Mouse (Mus musculus): ENCODE measurements at regions not wholly inside any gene's neighbourhood (a gene's known extent, or its start where the extent isn't known, plus 50 kb on each side); places are given as distances from the start of the nearest gene placed in this dataset.
A peak's percentile ranks its signal among the peaks of the same experiment; 100 is the strongest.

DNA sequence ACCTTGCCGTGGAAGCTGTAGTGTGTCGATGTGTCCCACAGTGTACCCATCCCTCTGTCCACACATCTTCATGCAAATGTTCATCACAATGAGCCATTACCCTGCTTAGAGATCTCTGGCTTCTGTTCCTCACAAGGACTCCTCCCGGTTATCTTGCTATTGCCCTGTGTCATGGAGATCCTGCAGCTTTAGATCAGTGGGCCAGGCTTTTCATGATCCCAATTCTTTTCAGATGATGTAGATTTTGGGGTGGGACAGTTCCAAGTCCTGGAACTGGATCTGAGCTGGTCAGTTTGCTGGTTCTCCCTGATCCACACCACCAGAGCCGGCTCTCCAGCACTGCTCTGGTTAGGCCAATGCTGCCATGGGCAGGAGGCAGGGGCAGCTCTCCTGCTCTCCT is 161.2 kb downstream of the Tfap2c start:
- Histone ChIP-seq H3K4me3 (no peak overlapping the region), H3K27me3 (0 out of 2 replicates have a peak, but pooled peaks cover 3% of the 10 kb centered on the region), H3K4me2 (no peak overlapping the region), H3K9me3 (no peaks in the 10 kb centered on the region), H3K27ac (replicated peaks) (no peak overlapping the region), H3K36me3 (no peaks in the 10 kb centered on the region), H3K9ac (no peak overlapping the region), H3K4me1 (replicated peaks) (no peaks in the 10 kb centered on the region)
- ATAC-seq (ENCODE audit: low FRiP score, low read depth) = no peak
- WGBS = 72% methylated on average over 4 of the region's 4 CpGs

DNA sequence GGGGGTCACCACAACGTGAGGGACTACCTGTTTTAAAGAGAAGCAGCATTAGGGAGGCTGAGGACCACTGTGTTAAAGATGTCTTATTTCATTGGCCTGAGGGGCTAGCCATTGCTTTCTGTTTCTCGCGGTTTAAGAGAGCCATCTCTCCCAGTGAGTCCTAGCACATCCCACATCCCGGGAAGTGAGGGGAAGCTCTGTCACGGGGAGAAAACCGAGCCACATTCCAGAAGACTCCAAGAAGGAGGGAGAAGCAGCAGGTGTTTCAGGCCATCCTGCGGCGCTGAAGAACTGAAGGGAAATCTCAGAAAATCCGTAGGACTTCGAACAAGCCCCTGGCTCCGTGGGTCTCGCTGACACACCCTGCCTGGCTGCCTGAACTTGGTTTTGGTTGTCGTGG is 177.3 kb downstream of the Tfap2c start:
- Histone ChIP-seq H3K36me3 (no peaks in the 10 kb centered on the region), H3K9ac (no peak overlapping the region), H3K27me3 (peaks cover 76% of the 10 kb centered on the region), H3K4me3 (no peak overlapping the region), H3K9me3 (no peaks in the 10 kb centered on the region), H3K4me2 (no peak overlapping the region), H3K27ac (replicated peaks) (no peak overlapping the region), H3K4me1 (replicated peaks) (peaks cover 14% of the 10 kb centered on the region)
- ATAC-seq (ENCODE audit: low FRiP score, low read depth) = no peak
- WGBS = 3% methylated on average over 13 of the region's 13 CpGs

DNA sequence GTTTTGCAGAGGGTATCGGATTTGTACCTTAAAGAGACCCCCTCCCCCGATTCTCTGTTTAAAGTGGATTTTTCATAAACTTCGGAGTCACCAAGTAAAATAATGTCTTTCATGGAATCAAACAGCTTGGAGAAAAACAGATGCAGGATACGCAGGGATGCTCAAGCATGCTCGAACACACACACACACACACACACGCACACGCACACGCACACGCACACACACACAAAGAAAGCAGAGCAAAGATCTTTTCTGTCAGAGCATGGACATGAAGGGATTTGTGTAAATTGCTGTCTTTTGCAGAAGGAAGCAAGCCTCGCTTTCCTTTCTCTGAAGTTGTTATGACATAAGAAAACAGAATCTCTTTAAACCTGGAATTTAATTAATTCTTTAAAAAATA is 178.2 kb downstream of the Tfap2c start:
- Histone ChIP-seq H3K4me3 (no peak overlapping the region), H3K36me3 (no peaks in the 10 kb centered on the region), H3K27me3 (peaks cover 79% of the 10 kb centered on the region), H3K9ac (no peak overlapping the region), H3K27ac (replicated peaks) (no peak overlapping the region), H3K4me2 (peak overlapping the region; percentile 64), H3K4me1 (replicated peaks) (peaks cover 14% of the 10 kb centered on the region), H3K9me3 (no peaks in the 10 kb centered on the region)
- ATAC-seq (ENCODE audit: low FRiP score, low read depth) = no peak
- 14% methylated on average over 10 of the region's 10 CpGs for WGBS

DNA sequence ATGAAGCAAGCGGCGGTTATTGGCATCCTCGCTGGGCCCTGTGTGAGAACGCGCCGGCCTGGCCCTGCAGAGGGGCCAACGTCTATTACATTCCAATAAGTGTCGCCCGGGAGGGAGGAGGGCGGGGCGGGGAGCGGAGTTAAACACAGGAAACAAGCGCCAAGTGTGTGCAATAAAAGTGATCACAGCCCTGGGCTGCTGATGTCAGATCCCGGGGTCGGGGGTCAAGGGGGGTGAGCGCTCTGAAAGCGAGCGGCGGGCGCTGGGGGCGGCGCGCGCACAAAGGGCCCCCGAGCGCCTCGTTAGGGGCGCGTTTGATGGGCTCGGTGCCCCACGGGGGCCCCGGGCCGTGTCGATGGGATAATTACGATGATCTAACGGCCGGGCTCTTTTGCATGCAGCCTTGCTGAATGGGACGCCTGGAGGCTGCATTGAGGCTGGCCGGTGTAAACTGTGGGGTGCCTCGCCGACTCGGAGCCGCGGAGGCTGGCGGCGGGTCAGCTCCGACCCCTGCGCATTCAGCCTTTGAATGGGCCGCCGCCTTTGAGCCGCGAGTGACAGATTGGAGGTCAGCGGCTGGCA is 178.9 kb downstream of the Tfap2c start:
- WGBS = under 1% methylated on average over 53 of the region's 53 CpGs
- no peak overlapping the region for H3K27ac ChIP-seq (replicated peaks)
- no peak overlapping the region for H3K9ac ChIP-seq
- peak overlapping the region; percentile 35 for H3K4me3 ChIP-seq
- H3K4me1 ChIP-seq (replicated peaks) = peaks cover 14% of the 10 kb centered on the region
- H3K36me3 ChIP-seq = no peaks in the 10 kb centered on the region
- H3K4me2 ChIP-seq = peak overlapping the region; percentile 64
- ATAC-seq (ENCODE audit: low FRiP score, low read depth) = peak; percentile 88
- peaks cover 81% of the 10 kb centered on the region for H3K27me3 ChIP-seq
- no peaks in the 10 kb centered on the region for H3K9me3 ChIP-seq

DNA sequence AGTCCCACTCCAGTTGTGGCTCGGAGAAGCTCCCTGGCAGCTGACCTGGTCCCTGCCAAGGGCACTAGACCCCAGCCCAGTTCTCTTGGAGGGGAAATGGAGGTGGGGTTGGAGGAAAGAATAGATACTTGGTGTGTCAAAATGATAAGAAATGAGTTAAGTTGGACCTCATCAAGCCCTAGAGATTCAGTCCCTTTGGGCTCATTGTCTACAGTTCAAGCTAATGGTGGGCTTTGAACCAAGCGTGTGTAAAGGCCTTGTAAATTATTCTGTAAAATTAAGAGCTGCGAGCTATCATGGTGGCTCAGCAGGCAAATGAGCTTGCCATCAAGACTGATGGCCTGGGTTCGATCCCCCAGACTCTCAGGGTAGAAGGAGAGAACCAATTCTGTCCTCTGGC is 179.8 kb downstream of the Tfap2c start:
- WGBS = 42% methylated on average over 4 of the region's 4 CpGs
- Histone ChIP-seq H3K4me3 (no peak overlapping the region), H3K4me2 (0 out of 2 replicates have a peak overlapping the region, but pooled peaks have one; percentile 64), H3K27ac (replicated peaks) (no peak overlapping the region), H3K9ac (no peak overlapping the region), H3K9me3 (no peaks in the 10 kb centered on the region), H3K4me1 (replicated peaks) (peaks cover 14% of the 10 kb centered on the region), H3K27me3 (peaks cover 81% of the 10 kb centered on the region), H3K36me3 (no peaks in the 10 kb centered on the region)
- no peak for ATAC-seq (ENCODE audit: low FRiP score, low read depth)

DNA sequence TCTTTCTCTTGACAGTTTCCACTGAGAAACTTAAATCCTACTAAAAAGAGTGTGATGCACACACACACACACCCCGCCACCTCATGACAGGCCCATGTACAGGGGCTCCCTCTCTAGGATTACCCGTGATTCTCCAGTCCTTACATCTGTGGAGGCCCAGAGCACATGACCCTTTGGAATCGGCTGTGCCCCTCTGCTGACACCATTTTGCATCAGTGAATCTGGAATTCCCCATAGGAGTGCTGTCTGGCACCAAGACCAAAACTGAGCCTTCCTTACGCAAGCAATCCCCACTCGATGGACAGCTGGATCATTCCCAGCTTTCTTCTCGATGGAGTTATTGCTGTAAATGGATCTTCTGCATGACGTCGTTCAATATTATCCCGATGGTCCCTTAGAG is 180.3 kb downstream of the Tfap2c start:
- Histone ChIP-seq H3K27me3 (peaks cover 81% of the 10 kb centered on the region), H3K36me3 (no peaks in the 10 kb centered on the region), H3K9me3 (no peaks in the 10 kb centered on the region), H3K9ac (no peak overlapping the region), H3K4me1 (replicated peaks) (peaks cover 14% of the 10 kb centered on the region), H3K4me3 (no peak overlapping the region), H3K4me2 (no peak overlapping the region), H3K27ac (replicated peaks) (no peak overlapping the region)
- 64% methylated on average over 9 of the region's 9 CpGs for WGBS
- no peak for ATAC-seq (ENCODE audit: low FRiP score, low read depth)

DNA sequence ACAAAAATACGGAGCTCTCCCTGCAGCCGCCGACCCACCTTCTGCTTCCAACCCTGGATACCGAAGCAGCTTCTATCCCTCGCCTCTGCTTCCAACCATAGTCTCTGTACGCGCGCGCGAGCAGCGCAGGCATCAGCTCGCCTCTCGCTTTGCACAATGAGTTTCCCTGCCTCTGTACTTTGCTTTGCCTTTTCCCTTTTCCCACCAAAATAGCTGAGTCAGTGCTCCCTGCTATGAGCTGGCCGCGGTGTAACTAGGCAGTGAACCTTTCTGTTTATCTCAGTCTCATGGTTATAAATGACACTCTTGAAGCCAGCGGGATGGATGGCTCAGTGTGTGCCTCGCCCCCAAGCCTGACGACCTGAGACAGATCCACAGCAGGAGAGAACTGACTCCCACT is 182.0 kb downstream of the Tfap2c start:
- WGBS = under 1% methylated on average over 18 of the region's 18 CpGs
- H3K27ac ChIP-seq (replicated peaks) = no peak overlapping the region
- no peaks in the 10 kb centered on the region for H3K36me3 ChIP-seq
- peaks cover 14% of the 10 kb centered on the region for H3K4me1 ChIP-seq (replicated peaks)
- peaks cover 84% of the 10 kb centered on the region for H3K27me3 ChIP-seq
- no peak for ATAC-seq (ENCODE audit: low FRiP score, low read depth)
- no peak overlapping the region for H3K4me3 ChIP-seq
- no peak overlapping the region for H3K4me2 ChIP-seq
- H3K9ac ChIP-seq = no peak overlapping the region
- no peaks in the 10 kb centered on the region for H3K9me3 ChIP-seq

DNA sequence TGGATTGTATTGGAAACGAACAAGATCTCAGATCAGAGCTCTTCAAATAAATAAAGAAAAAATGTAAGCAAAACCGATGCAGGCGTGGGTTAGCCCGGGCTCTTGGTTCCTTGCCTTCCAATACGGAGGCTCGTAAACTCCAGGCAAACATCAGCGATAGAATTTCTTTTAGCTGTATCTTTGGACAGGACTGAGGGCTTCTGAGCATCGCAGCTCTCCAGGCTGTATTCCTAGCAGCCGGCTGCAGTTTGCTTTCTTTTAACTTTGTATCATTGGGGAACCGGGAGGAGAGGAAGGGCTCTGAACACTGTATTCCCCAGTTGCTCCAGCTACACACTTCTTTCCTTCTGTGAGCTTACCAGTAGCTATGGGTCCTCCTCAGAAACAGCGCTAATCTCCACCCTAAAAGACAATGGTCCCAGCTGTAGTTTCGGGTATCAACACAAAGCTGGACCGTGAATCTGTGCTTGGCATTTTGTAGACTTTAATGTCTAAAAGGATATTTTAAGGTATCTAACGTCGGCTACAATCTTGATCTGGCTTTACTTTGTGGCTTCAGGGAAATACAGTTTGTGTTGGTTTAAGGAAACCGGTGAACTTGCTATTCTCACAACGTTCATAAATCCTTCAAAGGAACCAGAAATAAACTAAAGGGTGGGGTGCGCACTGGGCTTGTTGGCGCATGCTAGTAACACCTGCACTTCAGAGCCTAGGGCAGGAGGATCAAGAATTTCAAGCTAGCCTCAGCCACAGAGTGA is 183.2 kb downstream of the Tfap2c start:
- Histone ChIP-seq H3K4me3 (no peak overlapping the region), H3K4me1 (replicated peaks) (peaks cover 14% of the 10 kb centered on the region), H3K9me3 (no peaks in the 10 kb centered on the region), H3K4me2 (no peak overlapping the region), H3K27ac (replicated peaks) (no peak overlapping the region), H3K27me3 (peaks cover 89% of the 10 kb centered on the region), H3K36me3 (no peaks in the 10 kb centered on the region), H3K9ac (no peak overlapping the region)
- no peak for ATAC-seq (ENCODE audit: low FRiP score, low read depth)
- 6% methylated on average over 19 of the region's 19 CpGs for WGBS

DNA sequence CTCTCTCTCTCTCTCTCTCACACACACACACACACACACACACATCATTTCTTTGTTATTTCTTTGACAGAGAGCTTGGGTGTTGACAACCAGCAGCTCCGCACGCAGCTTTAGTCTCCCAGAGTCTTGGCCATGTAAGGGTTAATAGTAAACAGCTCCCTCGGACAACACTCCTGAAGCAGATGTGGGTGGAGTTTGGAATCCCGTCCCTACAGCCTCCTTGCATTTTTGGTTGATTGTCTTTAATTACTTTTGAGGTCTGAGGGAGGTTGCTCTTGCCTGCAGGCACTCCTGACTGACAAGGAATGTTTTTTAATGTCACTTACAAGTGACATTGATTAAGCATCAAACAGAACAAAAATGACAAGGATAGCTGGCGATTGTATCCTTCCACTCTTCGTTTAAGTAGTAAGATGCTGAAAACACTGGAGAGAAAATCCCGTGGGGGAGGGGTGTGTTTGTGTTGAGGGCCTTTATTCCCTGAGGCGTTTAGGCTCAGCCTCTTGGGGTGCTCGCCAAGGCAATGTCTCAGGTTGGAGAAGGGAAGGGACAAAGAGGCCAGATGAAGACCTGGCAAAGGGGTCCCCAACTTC is 184.1 kb downstream of the Tfap2c start:
- Histone ChIP-seq H3K27me3 (peaks cover 95% of the 10 kb centered on the region), H3K4me3 (no peak overlapping the region), H3K36me3 (no peaks in the 10 kb centered on the region), H3K9me3 (no peaks in the 10 kb centered on the region), H3K4me2 (no peak overlapping the region), H3K27ac (replicated peaks) (no peak overlapping the region), H3K4me1 (replicated peaks) (peaks cover 6% of the 10 kb centered on the region), H3K9ac (no peak overlapping the region)
- no peak for ATAC-seq (ENCODE audit: low FRiP score, low read depth)
- 2% methylated on average over 9 of the region's 9 CpGs for WGBS

DNA sequence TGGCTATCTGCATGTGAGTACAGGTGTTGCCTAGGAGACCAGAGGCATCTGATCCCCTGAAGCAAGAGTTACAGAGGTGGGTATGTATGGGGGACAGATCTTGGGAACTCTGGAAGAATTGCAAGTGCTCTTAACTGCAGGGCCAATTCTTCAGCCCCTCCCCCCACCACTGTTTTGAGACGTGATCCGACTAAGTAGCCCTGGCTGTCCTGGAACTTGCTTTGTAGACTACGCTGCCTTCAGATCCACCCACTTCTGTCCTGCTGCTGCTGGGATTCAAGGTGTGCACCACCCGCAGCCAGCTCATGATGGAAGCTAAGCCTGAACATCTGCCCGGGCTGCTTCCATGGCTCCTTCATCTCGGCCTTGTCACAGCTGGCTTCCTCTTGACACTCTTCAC is 186.2 kb downstream of the Tfap2c start:
- WGBS = 16% methylated on average over 6 of the region's 6 CpGs
- H3K9ac ChIP-seq = no peak overlapping the region

DNA sequence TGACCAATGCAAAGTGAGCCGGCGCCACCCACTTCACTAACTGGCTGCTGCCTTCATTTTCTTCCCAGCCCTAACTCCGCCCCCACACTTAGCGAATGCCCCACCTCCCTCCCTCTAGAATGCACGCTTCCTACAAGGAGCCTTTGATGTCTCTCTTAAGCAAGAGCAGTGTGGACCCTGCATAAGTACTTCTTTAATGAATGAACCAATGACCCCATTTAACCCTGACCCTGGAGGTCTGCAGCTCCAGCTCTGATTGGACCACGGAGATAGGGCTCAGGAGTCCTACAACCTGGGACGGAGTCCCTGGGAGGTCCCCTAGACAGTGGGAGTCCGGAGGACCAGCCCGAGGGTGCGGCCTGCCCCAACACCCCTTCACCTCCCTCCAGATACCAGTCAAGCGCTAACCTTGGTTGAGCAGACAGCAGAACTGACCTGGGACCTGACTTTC is 189.7 kb downstream of the Tfap2c start:
- no peak overlapping the region for H3K4me3 ChIP-seq
- 6% methylated on average over 11 of the region's 11 CpGs for WGBS
- H3K27ac ChIP-seq (replicated peaks) = no peak overlapping the region
- H3K4me1 ChIP-seq (replicated peaks) = no peaks in the 10 kb centered on the region
- peaks cover 88% of the 10 kb centered on the region for H3K27me3 ChIP-seq
- H3K9me3 ChIP-seq = no peaks in the 10 kb centered on the region
- no peak overlapping the region for H3K4me2 ChIP-seq
- no peak overlapping the region for H3K9ac ChIP-seq
- H3K36me3 ChIP-seq = no peaks in the 10 kb centered on the region
- no peak for ATAC-seq (ENCODE audit: low FRiP score, low read depth)

More for the DNA sequence above, 186.2 kb downstream of the Tfap2c start:
- no peak overlapping the region for H3K4me2 ChIP-seq
- no peak overlapping the region for H3K4me3 ChIP-seq
- no peak for ATAC-seq (ENCODE audit: low FRiP score, low read depth)
- H3K27ac ChIP-seq (replicated peaks) = no peak overlapping the region
- peaks cover 4% of the 10 kb centered on the region; the same call in 1 of the 2 replicates for H3K4me1 ChIP-seq (replicated peaks)
- H3K27me3 ChIP-seq = peaks cover 97% of the 10 kb centered on the region
- no peaks in the 10 kb centered on the region for H3K36me3 ChIP-seq
- no peaks in the 10 kb centered on the region for H3K9me3 ChIP-seq

DNA sequence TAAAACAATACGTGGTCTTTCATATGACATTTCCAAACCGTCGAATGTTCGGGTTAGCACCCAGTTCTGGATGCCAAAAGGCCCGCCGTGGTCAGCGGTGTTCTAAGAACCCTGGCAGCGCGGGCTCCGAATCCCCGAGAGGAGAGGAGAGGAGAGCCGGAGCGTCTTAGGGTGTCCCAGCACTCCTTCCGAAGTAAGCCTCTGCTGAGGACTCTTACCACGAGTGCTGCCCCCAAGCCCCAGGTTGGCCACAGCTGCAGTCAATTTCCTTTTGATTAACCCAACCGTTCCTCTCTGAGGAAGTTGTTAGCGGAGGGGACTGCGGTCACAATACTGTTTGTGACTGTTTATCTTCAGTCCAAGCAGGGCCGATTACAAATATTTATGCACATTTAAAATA is 190.1 kb downstream of the Tfap2c start:
- peaks cover 85% of the 10 kb centered on the region for H3K27me3 ChIP-seq

More for the DNA sequence above, 190.1 kb downstream of the Tfap2c start:
- H3K4me2 ChIP-seq = no peak overlapping the region
- ATAC-seq (ENCODE audit: low FRiP score, low read depth) = no peak
- no peak overlapping the region for H3K27ac ChIP-seq (replicated peaks)
- no peaks in the 10 kb centered on the region for H3K36me3 ChIP-seq
- H3K4me1 ChIP-seq (replicated peaks) = no peaks in the 10 kb centered on the region
- H3K9me3 ChIP-seq = no peaks in the 10 kb centered on the region
- H3K4me3 ChIP-seq = no peak overlapping the region
- no peak overlapping the region for H3K9ac ChIP-seq
- WGBS = 10% methylated on average over 19 of the region's 19 CpGs
